Mouse (Mus musculus) MN1 (cell line): ENCODE data around the gene Npas3.

ENCODE experiments used
- DNase-seq: peaks from one replicate; pipeline ENCODE4 v3.0.0-alpha.2; 2016; ENCODE audit warnings: low spot score

Npas3 gene

DNA sequence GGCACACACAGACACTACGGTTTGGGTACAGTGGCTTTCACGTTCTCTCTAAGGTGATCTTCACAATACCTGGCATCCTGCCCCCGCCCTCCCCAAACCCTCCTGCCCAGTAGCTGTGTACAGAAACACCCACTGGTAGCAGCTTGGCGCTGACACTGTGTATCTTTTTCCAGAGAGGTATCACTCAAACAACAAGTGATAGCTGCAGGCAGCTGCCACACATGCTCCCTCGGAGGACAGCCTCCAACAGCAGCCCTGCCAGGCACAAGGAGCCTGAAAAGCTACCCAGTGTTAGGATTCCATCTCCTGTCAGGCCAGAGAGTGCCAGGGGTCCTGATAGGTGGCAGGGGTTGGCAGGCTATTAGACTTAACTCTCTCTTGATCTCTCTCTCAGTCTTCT is 747.2 kb downstream of the Npas3 start:
- DNase-seq: no peak

DNA sequence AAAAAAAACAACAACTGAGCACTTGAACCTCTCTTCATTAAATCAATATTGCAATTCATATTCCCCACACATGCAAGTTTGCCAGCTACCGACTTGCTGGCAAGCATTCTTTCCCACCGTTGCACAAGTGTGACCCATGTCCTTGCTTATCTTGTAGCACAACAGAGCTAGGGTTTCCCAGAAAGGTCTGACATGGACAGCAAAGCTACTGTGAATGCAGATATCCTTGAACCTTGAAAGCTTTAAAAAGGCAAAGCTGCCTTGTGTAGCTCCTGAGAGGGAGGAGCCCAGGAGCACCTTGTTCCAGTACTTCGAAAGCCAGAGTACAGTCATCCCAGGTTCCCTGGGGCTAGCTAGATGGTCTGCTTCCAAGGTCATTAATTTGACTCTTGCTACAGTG is 748.7 kb downstream of the Npas3 start:
- DNase-seq: no peak

DNA sequence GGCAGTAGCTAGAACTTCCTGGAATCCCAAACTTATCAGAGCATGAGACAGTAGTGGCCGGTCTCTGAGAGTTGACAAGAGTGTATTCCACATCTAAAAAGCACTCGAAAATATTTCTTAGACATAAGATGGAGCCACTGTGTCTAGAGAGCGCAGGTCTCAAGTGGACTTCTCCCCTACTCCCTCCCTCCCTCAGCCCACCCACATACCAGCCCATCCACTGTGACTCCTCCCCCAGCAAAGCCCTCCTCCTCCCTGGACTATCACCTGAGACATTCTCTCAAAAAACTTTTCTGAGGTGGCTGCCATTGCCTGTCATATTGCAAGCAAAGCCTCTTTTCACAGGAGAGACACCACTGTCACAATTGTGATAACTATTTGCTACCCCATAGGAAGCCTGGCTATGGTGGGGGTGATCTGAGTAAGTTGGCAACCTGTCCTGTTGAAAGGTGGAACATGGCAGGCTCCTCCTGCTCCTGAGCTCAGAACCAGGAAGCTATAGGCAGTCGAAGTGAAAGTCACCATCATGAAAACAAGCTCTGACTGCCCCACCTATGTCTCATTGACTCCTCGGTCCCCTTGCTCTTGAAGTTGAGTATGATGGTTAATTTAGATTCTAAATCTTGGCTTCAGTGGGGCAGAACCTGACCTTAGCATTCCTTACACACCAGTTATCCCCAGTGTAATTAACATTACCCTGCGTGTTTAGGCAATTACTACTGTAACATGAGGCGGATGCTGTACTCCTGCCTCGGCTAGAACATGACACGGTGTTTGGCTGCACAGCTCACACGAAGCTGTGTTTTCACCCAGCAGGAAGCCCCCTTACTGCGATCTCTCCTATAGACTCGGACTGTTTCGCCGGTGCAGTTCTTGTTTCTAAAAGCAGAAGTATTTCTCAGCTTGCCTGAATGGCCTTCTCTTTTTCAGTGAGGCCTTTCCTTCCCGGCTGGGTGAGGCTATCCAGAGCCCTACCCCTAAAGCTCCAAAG is 751.5 kb downstream of the Npas3 start:
- no peak for DNase-seq

DNA sequence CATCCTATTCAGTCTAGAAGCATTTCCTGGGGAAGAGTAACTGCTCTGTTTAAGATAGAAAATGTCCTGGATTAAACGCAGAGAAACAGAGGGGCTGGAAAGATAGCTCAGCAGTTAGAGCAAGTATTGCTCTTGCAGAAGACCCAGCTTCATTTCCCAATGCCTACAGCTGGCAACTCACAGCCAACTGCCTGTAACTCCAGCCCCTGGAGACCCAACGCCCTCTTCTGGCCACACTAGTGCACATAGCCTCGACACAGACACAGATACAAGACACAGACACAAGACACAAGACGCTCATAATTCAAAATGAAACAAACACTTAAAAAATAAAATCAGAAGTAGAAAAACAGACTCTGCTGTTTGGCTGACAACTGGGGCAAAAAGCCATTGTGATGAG is 754.0 kb downstream of the Npas3 start:
- DNase-seq: no peak

DNA sequence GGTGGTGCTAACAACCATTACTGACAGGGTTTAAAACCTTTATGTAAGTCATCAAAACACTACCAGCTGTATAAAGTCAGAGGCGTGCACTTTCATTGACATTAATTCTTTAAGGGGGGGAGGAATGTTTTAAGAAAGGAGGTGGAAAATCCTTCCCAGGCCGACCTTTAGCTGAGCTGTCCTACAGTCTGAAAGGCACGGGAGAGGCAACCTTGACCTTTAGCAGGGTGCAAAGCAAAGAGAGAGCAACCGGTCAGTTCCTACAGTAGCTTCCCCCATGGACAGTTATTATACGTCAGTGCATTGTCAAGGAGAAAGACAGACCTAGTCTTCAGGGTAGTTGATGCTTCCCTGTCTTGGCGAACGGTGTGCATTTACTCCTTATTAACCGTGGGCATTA is 756.1 kb downstream of the Npas3 start:
- no peak for DNase-seq

DNA sequence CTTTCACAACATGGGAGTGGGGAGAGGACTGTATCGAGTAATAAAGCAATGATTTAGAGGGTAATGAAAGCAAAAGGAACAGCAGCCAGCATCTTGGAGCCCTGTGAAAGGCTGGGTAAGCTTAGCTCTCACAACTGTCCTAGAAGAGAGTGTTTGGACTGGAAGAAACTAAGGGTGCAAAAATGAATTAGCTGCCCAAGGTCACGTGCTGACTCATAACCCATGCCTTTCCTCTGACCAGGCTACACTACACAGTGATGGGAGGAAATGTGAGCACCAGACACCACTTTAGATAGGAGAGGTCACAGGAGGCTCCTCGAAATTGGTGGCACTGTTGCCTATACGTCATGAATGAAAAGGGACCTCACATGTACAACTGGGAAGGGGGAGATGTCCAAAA is 757.1 kb downstream of the Npas3 start:
- DNase-seq: no peak

DNA sequence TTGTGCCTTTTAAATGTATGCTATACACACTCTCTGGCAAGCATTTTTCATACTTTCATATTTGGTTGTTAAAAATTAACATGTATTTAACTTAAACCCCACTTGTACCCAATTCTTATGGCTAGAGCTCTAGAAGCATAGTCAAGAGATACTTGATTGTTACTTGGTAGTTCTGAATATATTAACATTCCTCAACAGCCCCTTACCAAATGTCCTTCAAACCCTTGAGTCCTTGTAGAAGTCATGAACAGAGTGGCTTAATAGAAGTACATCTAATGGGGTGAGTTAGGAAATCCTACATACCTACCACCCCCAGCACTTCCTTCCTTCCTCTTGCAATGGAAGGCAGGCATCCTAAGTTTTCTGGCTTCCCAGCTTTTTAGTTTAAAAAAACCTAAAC is 766.8 kb downstream of the Npas3 start:
- DNase-seq: no peak

DNA sequence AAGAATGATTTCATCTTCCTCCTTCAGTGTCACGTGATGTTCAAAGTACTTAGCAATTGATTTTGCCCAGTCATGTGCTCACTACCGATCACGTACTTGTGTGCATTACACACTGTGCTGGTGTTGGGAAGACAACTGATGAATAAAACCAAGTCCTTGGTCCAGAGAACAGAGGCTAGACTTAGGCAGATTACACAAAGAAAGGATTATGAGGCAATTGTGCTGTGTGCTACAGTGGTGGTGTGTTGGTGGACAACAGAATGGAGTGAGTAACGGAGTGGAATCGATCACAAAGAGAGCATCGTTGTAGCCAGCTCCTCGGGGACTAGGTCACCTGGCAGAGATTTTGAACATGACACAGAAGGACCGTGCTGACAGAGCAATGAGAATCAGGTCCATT is 769.5 kb downstream of the Npas3 start:
- no peak for DNase-seq

DNA sequence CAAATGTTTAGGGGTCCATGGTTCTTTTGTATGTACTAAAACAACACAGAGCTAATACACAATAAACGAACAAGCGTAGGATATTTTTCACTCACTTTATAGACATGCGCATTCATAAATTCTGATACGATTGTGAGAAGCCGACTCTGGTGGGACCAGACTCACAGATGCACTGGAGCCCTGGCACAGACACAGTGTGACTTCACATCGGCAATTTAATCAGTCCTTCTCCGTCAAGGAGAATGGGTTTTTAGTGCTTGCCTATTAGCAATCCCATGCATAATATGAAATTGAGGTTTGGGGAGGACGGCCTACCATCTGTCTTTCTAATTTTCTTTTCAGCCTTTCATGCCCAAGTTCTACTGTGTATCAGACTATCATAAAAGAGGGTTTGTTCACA is 771.5 kb downstream of the Npas3 start:
- no peak for DNase-seq

DNA sequence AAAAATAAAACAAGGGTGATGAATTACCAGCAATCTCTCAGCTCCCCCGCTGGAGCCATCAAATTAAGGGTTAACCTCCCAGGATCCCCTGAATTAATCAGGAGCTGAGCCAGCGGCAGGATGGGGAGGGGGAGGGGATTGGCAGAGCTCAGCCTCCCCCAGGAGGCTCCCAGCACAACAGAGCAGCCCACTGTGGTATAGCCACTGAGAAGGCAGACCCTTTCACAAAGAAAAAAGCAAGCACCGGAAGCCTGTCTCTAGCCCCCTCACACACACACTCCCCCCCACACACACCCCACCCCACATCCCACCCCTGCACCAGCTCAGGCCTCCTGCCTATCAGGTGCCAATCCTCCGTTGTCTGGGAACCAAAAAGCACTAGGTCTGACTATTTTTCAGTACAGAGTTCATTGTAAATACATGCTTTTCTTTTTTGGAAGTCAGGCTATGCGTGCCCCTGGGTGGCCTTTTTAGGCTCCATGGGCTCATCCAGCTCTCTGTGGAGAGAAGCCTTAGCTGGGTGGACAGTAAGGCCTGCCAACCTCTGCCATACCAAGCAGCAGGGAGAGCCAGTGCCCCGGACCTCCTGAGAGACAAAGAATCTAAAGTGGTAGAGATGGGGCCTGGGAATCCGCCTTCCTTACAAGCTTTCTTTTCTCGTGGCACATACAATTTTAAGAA is 786.3 kb downstream of the Npas3 start:
- no peak for DNase-seq

DNA sequence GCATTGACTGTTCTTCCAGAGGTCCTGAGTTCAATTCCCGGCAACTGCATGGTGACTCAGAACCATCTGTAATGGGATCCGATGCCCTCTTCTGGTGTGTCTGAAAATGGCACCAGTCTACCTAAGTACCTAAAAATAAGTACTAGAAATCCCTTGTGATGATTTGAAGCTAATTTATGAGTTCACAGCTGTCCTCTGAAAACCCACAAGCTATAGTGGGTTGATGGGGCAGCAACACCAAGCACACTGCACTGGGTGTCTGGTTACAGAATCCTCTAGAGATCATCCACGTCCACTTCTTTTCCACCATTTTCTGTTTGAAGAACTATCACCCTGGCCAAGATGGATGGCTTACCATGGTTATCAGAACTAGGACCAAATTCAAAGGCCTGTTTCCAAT is 789.1 kb downstream of the Npas3 start:
- DNase-seq: no peak

DNA sequence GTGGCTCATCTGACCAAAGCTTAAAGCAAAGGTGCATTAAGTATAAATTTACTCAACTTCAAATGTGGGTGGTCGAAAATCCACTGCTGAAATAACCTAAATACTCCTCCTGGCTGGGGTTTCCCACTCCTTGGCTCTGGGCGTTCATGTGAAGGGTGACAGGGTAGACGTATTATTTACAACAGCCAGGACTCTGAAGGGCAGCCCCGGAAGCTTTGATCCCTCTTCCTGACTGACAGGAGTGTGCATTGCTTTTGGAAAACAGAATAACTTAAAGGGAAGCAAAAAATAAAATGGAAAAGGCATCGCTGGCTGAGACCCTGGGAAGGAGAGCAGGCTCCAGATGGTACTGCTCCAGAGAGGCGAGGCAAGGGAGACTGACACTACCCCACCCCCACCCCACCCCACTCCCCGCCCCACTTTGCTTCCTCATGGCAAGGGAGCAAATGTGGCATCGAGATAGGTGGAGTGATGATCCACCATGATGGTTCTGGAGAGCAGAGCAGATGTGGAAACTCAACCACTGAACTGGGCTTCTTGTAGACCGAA is 794.6 kb downstream of the Npas3 start:
- DNase-seq: no peak

DNA sequence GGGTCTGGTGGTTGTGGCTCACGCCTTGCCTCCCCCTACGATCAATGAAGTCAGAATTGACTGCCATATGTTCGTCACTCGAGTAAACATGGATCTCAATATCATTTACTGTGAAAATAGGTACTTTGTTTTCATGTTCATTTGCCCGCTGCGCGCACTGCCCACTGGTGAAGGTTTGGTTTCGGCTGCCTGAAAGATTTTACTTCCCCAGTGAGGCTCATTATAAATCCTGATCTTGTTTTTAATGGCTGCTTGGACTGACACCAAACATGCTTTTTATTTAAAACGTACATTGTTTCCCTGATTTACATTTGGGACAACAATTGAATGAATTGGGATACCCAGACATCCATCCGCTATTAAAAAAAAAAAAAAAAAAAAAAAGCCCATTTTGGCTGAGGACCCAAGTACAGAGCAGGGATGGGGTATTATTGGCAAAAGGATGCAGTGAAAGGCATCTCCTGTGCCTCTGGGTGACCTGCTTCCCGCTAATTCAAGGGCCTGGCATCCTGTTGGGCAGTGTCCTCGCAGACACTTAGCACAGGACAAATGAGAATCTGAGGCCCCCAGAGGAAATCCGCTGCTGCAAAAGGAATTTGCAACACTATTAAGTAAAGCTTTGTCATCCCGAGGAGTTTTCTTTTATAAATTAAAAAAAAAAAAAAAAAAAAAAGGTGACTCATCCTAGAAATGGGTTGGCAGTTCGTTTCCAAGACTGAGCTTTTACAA is 796.3 kb downstream of the Npas3 start:
- DNase-seq: peak; percentile 65

DNA sequence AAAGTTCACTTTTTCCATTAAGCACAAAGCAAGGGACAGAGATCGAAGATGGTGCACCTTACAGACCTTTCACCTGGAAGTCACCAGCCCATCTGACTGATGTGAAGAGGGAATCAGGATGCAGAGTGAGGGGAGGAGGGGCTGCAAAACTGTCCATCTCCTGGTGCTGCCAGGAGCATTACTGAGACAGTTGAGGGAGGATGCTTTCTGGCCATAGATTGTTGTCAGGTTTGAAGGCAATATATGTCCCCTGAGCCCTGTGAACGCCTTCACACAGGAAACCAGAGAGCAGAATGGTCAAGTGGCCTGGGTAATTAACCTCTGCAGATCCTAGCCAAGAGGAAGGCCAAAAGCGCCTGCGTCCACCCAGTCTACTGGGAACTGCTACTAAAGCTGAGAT is 796.9 kb downstream of the Npas3 start:
- DNase-seq: peak; percentile 37

DNA sequence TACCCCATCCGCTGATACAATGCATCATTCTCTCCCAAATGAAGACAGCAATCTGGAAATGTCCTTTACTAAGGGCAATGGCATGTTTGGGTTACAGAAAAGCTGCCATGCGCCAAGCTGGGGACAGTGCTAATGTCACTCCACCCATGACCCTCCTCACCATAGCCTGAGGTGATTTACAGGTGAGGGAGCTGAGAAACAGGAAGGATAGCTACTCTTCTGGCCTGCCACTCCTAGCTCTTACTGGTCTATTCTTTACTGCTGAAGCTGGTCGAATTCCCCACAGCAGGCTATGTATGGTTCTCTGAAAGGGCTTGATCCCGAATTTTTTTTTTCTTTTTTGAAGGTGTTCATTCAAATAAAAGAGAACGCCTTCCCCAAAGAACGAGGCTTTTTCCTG is 798.3 kb downstream of the Npas3 start:
- DNase-seq: no peak

DNA sequence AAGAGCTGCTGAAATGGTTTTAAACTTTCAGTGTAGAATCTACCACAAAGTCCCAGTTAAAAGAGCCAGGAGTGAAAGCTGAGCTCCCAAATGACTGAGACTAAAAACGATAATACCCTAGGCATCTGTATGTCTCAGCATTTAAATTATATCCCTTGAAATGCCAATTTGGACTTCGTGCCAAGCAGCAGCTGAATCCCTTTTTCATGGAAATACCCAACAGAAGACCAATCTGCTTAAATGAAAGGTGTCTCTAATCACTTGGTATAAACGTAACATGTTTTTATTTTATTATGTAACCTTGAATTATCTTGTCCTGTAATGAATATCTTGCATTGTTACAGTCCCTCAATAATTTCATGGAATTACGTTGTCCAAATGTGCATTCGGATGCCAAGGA is 799.6 kb downstream of the Npas3 start:
- no peak for DNase-seq

DNA sequence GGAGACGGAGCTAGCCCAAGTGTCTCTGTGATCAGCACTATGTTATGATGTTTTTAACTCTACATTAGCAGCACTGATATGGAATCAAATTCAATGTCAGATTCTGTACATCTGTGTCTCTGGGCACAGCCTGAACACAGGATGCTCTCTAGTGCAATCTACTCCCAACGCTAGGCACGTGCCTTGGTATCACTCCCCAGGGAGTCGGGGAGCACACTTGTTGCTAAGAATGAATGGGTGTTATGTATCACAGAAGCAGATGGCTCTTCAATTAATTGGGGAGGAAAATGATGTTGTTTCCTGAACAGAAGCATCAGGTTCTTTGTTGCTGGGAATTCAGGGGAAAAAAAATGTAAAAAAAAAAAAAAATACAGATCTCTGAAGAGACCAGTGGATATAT is 801.4 kb downstream of the Npas3 start:
- DNase-seq: peak; percentile 54

DNA sequence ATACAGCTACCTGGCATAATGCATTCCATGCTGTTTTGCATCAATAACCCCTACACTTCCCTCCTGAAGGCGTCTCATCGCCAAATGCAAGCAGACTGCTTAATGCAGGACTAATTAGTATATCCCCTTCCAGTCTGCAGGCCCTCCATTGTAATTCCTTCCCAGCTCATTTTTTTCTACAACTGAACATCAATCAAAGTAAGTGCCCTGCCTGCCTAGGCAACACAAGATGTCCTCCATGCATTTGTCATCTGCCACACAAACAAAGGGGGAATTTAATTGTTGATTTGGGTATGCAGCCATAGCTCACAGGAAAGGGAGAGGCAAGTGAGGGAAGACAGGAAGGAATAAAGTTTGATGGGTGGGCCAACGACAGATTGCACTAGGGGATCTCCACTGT is 804.5 kb downstream of the Npas3 start:
- DNase-seq: no peak

DNA sequence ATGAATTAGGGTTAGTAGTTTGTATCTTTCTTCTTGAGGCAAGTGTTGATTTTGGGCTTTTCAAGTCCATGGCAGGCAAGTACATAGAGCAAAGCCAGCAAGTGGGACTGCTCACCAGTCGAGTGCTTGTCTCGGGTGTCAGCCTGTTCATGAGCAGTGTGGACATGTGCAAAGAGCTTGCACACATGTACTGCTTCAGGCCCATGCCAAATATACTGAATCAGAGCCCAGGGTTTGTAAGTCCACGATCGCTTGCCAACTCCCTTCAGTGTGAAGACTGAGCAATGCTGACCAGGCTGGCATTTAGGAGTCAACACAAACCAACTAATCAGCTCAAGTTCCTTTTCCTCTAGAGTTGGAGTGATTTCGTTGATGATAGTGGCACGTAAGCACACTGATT is 805.1 kb downstream of the Npas3 start:
- DNase-seq: no peak

DNA sequence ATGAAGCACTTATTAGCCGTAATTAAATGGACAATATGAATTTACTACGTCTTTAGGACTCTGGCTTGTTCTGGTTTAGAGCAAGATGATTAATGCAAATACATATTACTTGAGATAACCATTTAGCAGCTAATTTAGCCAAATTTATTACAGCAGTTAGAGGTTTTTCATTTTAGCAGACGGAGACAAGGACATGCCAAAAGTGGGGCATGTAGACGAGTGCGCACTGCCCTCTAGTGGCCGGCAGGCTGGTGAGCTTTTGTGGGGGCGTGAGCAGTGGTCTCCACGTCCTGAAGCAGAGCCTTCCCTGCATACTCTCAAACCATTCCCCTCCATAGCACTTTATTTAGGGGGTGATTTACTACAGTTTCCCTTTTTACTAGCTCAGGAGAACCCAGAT is 812.3 kb downstream of the Npas3 start:
- peak; percentile 81 for DNase-seq

DNA sequence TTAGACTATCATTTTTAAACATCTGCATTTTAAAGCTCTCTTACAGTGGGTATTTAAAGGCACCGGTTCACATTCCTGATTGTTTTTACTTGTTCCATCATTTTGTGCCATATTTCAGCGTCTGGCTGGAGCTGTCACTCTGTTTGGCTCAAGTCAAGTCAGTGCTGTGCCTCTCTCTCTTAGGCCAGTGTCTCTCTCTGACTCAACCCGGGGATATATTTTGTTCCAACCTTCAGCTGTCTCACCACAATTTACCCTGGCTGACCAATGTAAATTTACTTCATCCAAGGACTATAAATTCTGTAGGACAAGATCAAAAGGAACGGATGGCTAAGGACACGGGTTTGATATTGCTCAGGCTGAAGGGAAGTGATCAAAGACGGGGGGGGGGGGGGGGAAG is 812.7 kb downstream of the Npas3 start:
- no peak for DNase-seq

DNA sequence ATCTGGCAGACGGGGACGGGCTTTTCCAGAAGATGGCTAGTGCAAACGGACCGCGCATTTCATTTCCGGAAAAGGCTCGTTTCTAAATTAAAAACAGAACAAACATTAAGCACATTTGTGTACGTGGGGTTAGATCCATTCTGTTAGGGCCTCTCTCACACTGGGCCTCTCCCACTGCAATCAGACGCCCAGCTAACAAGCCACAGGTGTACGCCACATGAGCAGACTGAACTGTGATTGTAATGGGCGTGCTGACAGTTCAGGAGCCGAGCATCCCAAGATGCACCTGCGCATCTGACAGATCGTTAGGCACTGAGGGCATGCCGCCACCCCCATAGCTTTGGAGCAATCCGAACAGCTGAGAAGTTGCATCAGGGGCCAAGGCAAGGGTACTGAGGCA is 816.5 kb downstream of the Npas3 start:
- no peak for DNase-seq

DNA sequence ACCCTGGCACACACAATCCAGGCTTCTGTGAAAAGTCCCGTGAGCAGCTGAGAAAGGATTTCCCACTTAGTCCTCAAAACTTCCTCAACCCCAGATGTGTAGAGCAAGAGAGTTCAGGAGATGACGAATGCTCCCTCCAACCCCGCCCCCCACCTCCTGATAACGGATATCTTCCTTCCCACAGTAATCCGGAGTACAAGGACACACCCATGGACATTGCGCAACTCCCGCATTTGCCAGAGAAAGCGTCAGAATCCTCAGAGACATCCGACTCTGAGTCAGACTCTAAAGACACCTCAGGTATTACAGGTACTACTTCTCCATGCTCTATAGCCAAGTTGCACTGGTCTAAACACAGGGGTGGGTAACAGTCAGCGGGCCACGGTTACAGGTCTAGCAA is 817.1 kb downstream of the Npas3 start:
- DNase-seq: no peak
